Mouse (Mus musculus): ENCODE measurements around the gene Tbxas1.

GRCm38 (mm10) chr6:38847447-38847846 lies 27.8 kb upstream of the Tbxas1 start:
- TF ChIP-seq CTCF (IDR thresholded peaks at IDR 0.05; ENCODE audit: low read depth) (no peak), EP300 (optimal IDR thresholded peaks at IDR 0.05) (no peak)
